Mouse (Mus musculus) megakaryocyte, embryonic 14.5 days (primary cell): ENCODE measurements around the gene Isyna1. TPM values are rescaled to one million over a fixed set of nuclear protein-coding genes. Genes with fewer than 3 reads are reported as not detected.

Experiments
- H3K27me3 ChIP-seq: replicated peaks from 2 replicates; pipeline ENCODE3; 2012; ENCODE audit warnings: inconsistent platforms
- H3K36me3 ChIP-seq: replicated peaks from 2 replicates; pipeline ENCODE3; 2012; ENCODE audit warnings: low read length, inconsistent platforms, mixed read lengths
- H3K4me1 ChIP-seq: 2 replicates; pipeline ENCODE4 v1.6.1; 2012; ENCODE audit warnings: inconsistent platforms
- H3K4me3 ChIP-seq: replicated peaks from 2 replicates; pipeline ENCODE3; 2012; ENCODE audit warnings: moderate library complexity, mild to moderate bottlenecking, inconsistent platforms
- H3K9me3 ChIP-seq: 2 replicates; pipeline ENCODE4 v1.6.1; 2012; ENCODE audit warnings: inconsistent platforms
- FLI1 ChIP-seq: IDR thresholded peaks from 2 replicates; pipeline ENCODE4 v1.6.1; 2012; ENCODE audit warnings: low read length, inconsistent platforms, mixed read lengths
- GATA1 ChIP-seq: IDR thresholded peaks from 3 replicates; pipeline ENCODE4 v1.6.1; 2012; ENCODE audit warnings: mixed read lengths, low read length, inconsistent platforms, borderline replicate concordance
- polyA plus RNA-seq: library from polyadenylated mRNA; stranded (reverse); fragments of >175 nt; gene quantifications from 2 replicates; pipeline ENCODE4 v1.2.3, GENCODE M21; 2012; ENCODE audit warnings: low replicate concordance; ENCODE audit not compliant: insufficient read depth

Gene Isyna1
- polyA plus RNA-seq, 1 experiment, result 201 TPM

- Histone ChIP-seq H3K4me1 (peaks cover 83% of the 10 kb centered on the region), H3K27me3 (no peaks in the 10 kb centered on the region), H3K9me3 (no peaks in the 10 kb centered on the region), H3K4me3 (peak within 1 kb of the TSS; percentile 95), H3K36me3 (peaks cover 26% of the 10 kb centered on the region)
- TF ChIP-seq FLI1, result no peak
- TF ChIP-seq GATA1, result no peak
These were observed 14.7 kb downstream of the Isyna1 start, which contains the start of gene Ssbp4 for GRCm38 (mm10) chr8:70608749-70609367. Ssbp4 (minus strand) TSS chr8:70608872.

- H3K36me3 ChIP-seq, result peaks cover 20% of the 10 kb centered on the region
- no peaks in the 10 kb centered on the region for H3K27me3 ChIP-seq
- TF ChIP-seq FLI1 (no peak), GATA1 (no peak)
- peak overlapping the region; percentile 95 for H3K4me3 ChIP-seq
- H3K9me3 ChIP-seq, result no peaks in the 10 kb centered on the region
- peaks cover 83% of the 10 kb centered on the region for H3K4me1 ChIP-seq
These were observed 15.2 kb downstream of the Isyna1 start for GRCm38 (mm10) chr8:70609368-70609848.

GRCm38 (mm10) chr8:70609849-70610795 is 15.9 kb downstream of the Isyna1 start:
- H3K9me3 ChIP-seq, result no peaks in the 10 kb centered on the region
- H3K36me3 ChIP-seq, result peaks cover 13% of the 10 kb centered on the region
- TF ChIP-seq FLI1 (0 out of 2 replicates have a peak, but pooled peaks have one; percentile 11), GATA1 (no peak)
- no peaks in the 10 kb centered on the region for H3K27me3 ChIP-seq
- peaks cover 83% of the 10 kb centered on the region for H3K4me1 ChIP-seq
- H3K4me3 ChIP-seq, result peak overlapping the region; percentile 95

- Histone ChIP-seq H3K9me3 (no peaks in the 10 kb centered on the region), H3K36me3 (peaks cover 6% of the 10 kb centered on the region), H3K27me3 (no peaks in the 10 kb centered on the region), H3K4me1 (peaks cover 83% of the 10 kb centered on the region), H3K4me3 (peak overlapping the region; percentile 95)
- TF ChIP-seq FLI1, result no peak
- TF ChIP-seq GATA1, result no peak
These were observed 16.9 kb downstream of the Isyna1 start for GRCm38 (mm10) chr8:70610796-70611771.

GRCm38 (mm10) chr8:70611849-70612248 is 17.7 kb downstream of the Isyna1 start:
- no peaks in the 10 kb centered on the region for H3K9me3 ChIP-seq
- peak overlapping the region; percentile 95 for H3K4me3 ChIP-seq
- no peaks in the 10 kb centered on the region for H3K36me3 ChIP-seq
- H3K27me3 ChIP-seq, result no peaks in the 10 kb centered on the region
- no peak for TF ChIP-seq FLI1
- TF ChIP-seq GATA1, result no peak
- H3K4me1 ChIP-seq, result peaks cover 83% of the 10 kb centered on the region

- no peak for TF ChIP-seq FLI1
- no peak for TF ChIP-seq GATA1
- Histone ChIP-seq H3K4me1 (peaks cover 87% of the 10 kb centered on the region), H3K4me3 (no peak overlapping the region), H3K9me3 (no peaks in the 10 kb centered on the region), H3K27me3 (no peaks in the 10 kb centered on the region), H3K36me3 (no peaks in the 10 kb centered on the region)
These were observed 19.6 kb downstream of the Isyna1 start for GRCm38 (mm10) chr8:70613763-70614162.

- H3K9me3 ChIP-seq, result no peaks in the 10 kb centered on the region
- no peak for TF ChIP-seq FLI1
- TF ChIP-seq GATA1, result no peak
- no peaks in the 10 kb centered on the region for H3K27me3 ChIP-seq
- peaks cover 87% of the 10 kb centered on the region for H3K4me1 ChIP-seq
- H3K36me3 ChIP-seq, result no peaks in the 10 kb centered on the region
- H3K4me3 ChIP-seq, result peak overlapping the region; percentile 43
These were observed 20.3 kb downstream of the Isyna1 start for GRCm38 (mm10) chr8:70614469-70614868.

- Histone ChIP-seq H3K4me1 (peaks cover 87% of the 10 kb centered on the region), H3K9me3 (no peaks in the 10 kb centered on the region), H3K36me3 (no peaks in the 10 kb centered on the region), H3K4me3 (peak overlapping the region; percentile 10), H3K27me3 (no peaks in the 10 kb centered on the region)
- TF ChIP-seq GATA1 (no peak), FLI1 (no peak)
These were observed 21.1 kb downstream of the Isyna1 start for GRCm38 (mm10) chr8:70615281-70615680.

GRCm38 (mm10) chr8:70615894-70616293 is 21.7 kb downstream of the Isyna1 start, which contains the start of gene Lrrc25:
Lrrc25 (plus strand) TSS chr8:70616155.
- Histone ChIP-seq H3K36me3 (no peaks in the 10 kb centered on the region), H3K9me3 (no peaks in the 10 kb centered on the region), H3K4me1 (peaks cover 88% of the 10 kb centered on the region), H3K27me3 (no peaks in the 10 kb centered on the region), H3K4me3 (peak within 1 kb of the TSS; percentile 86)
- no peak for TF ChIP-seq GATA1
- TF ChIP-seq FLI1, result no peak
